Mouse (Mus musculus) hindbrain, postnatal 0 days (tissue): ENCODE measurements around the gene Dcaf8. TPM values are rescaled to one million over a fixed set of nuclear protein-coding genes. Genes with fewer than 3 reads are reported as not detected.
A peak's percentile ranks its signal among the peaks of the same experiment; 100 is the strongest.

Experiments used
- ATAC-seq: fragments of 200-750 bp; cut with Nextera tagmentation; 2 replicates; pipeline ENCODE4 v1.8.0; 2017; ENCODE audit warnings: mild to moderate bottlenecking, moderate TSS enrichment, moderate library complexity
- DNase-seq: peaks from one replicate; pipeline ENCODE4 v3.0.0-alpha.2; 2015; ENCODE audit warnings: low spot score
- H3K27ac ChIP-seq: fragments of 300-500 bp; sonication (generic); 2 replicates; pipeline ENCODE4 v1.5.1; 2014; ENCODE audit warnings: mild to moderate bottlenecking
- H3K27me3 ChIP-seq: fragments of 300-500 bp; sonication (generic); 2 replicates; pipeline ENCODE4 v1.6.1; 2014; ENCODE audit warnings: low read length, mixed read lengths; ENCODE audit not compliant: insufficient read depth
- H3K36me3 ChIP-seq: fragments of 300-500 bp; sonication (generic); 2 replicates; pipeline ENCODE4 v1.6.1; 2014; ENCODE audit warnings: low read length, mixed read lengths; ENCODE audit not compliant: insufficient read depth
- H3K4me1 ChIP-seq: fragments of 300-500 bp; sonication (generic); 2 replicates; pipeline ENCODE4 v1.6.1; 2014; ENCODE audit warnings: antibody characterized with exemption, low read length, mixed read lengths; ENCODE audit not compliant: insufficient read depth
- H3K4me2 ChIP-seq: fragments of 300-500 bp; sonication (generic); 2 replicates; pipeline ENCODE4 v1.6.1; 2014; ENCODE audit warnings: low read depth, mild to moderate bottlenecking, low read length, moderate library complexity, mixed read lengths
- H3K4me3 ChIP-seq: fragments of 300-500 bp; sonication (generic); 2 replicates; pipeline ENCODE4 v1.5.1; 2014; ENCODE audit warnings: low read length
- H3K9ac ChIP-seq: fragments of 300-500 bp; sonication (generic); replicated peaks from 2 replicates; pipeline ENCODE4 v1.6.1; 2014; ENCODE audit warnings: mild to moderate bottlenecking, low read length, moderate library complexity, mixed read lengths
- H3K9me3 ChIP-seq: fragments of 300-500 bp; sonication (generic); 2 replicates; pipeline ENCODE4 v1.6.1; 2016; ENCODE audit warnings: low read length, mixed read lengths
- CTCF ChIP-seq: IDR thresholded peaks from 2 replicates; pipeline ENCODE4 v1.5.1; 2016; ENCODE audit warnings: antibody characterized with exemption, control low read depth, low read depth
- WGBS: fragments of 180-500 bp; shearing (Covaris S2); extraction: QIAGEN DNeasy Blood & Tissue Kit; methylation state at CpG from one replicate; pipeline ENCODE4 v1.1.7; 2014; 5-methylcytosine and 5-hydroxymethylcytosine counted together
- polyA plus RNA-seq: library from polyadenylated mRNA; unstranded; fragments of >200 nt; fragmentation: Nextera tagmentation; extraction: Ambion mirVana; gene quantifications from 2 replicates; pipeline ENCODE4 v1.2.1, GENCODE M21; 2015
- total RNA-seq: library from RNA; depleted of rRNA; stranded (reverse); fragments of >200 nt; gene quantifications from 2 replicates; pipeline ENCODE4 v1.2.3, GENCODE M21; 2014

The Dcaf8 gene
- total and polyA plus RNA-seq, 2 experiments from 2014 or later = 73.0 to 73.1 TPM

DNA sequence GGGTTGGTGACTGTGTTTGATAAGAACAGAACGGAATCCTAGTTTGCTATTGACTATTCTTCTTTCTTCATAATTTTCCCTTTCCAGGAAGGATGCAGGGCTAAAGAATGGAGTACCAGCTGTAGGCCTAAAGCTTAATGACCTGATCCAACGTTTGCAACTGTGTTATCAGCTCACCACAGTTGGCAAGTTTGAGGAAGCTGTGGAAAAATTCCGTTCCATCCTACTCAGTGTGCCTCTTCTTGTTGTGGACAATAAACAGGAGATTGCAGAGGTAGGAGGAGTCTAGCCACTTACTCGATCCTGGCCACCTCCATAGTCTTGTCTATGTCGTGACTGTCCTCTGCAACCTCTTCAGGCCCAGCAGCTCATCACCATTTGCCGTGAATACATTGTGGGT lies 28.8 kb upstream of the Dcaf8 start:
- TF ChIP-seq CTCF = no peak
- Histone ChIP-seq H3K4me3 (no peak overlapping the region), H3K4me1 (no peaks in the 10 kb centered on the region), H3K36me3 (peaks cover 86% of the 10 kb centered on the region), H3K9me3 (no peaks in the 10 kb centered on the region), H3K27ac (no peak overlapping the region), H3K27me3 (no peaks in the 10 kb centered on the region), H3K4me2 (no peak overlapping the region), H3K9ac (no peak overlapping the region)
- no peak for ATAC-seq
- no peak for DNase-seq
- WGBS = 81% methylated on average over 6 of the region's 6 CpGs

DNA sequence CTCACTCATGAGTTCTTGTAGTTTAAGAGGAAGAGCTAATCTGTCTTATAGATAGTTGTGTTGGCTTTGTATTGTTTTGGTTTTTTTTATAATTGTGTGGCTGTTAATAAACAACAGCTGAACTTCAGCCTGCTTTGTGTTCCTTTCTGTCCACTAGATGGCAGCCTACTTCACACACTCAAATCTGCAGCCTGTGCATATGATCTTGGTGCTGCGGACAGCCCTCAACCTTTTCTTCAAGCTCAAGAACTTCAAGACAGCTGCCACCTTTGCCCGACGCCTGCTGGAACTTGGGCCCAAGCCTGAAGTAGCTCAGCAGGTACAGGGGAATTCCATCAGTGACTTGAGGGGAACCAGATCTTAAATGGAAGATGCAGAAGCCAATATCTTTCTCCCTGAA lies 28.2 kb upstream of the Dcaf8 start:
- Histone ChIP-seq H3K4me1 (no peaks in the 10 kb centered on the region), H3K4me3 (no peak overlapping the region), H3K27me3 (no peaks in the 10 kb centered on the region), H3K4me2 (no peak overlapping the region), H3K27ac (no peak overlapping the region), H3K9me3 (no peaks in the 10 kb centered on the region), H3K36me3 (peaks cover 80% of the 10 kb centered on the region), H3K9ac (no peak overlapping the region)
- 39% methylated on average over 3 of the region's 3 CpGs for WGBS
- peak; percentile 84 for TF ChIP-seq CTCF
- DNase-seq (peak; percentile 82), ATAC-seq (no peak; the same call in 1 of the 2 replicates)

DNA sequence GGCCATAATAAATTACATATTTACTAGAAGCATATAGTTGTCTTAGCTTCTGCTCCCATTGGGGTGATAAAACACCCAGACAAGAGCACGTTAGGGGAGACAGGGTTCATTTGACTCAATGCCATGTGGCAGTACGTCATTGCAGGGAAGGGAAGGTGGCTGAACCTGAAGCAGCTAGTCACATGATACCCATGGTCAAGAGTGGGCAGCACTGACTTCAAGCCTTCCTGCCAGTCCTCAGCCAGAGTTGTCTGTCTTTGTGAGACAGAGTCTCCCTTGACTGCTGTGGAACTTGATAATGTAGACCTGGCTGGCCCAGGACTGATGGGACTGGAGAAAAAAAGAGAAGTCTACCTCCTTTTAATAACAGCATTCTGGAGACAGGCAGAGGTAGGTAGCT lies 25.2 kb upstream of the Dcaf8 start:
- H3K4me1 ChIP-seq = peaks cover 5% of the 10 kb centered on the region
- H3K27ac ChIP-seq = no peak overlapping the region
- no peaks in the 10 kb centered on the region for H3K9me3 ChIP-seq
- no peak overlapping the region for H3K4me2 ChIP-seq
- H3K4me3 ChIP-seq = no peak overlapping the region
- peaks cover 51% of the 10 kb centered on the region for H3K36me3 ChIP-seq
- H3K27me3 ChIP-seq = no peaks in the 10 kb centered on the region
- no peak overlapping the region for H3K9ac ChIP-seq
- no peak for ATAC-seq
- no peak for TF ChIP-seq CTCF
- 81% methylated on average over 2 of the region's 2 CpGs for WGBS
- no peak for DNase-seq

DNA sequence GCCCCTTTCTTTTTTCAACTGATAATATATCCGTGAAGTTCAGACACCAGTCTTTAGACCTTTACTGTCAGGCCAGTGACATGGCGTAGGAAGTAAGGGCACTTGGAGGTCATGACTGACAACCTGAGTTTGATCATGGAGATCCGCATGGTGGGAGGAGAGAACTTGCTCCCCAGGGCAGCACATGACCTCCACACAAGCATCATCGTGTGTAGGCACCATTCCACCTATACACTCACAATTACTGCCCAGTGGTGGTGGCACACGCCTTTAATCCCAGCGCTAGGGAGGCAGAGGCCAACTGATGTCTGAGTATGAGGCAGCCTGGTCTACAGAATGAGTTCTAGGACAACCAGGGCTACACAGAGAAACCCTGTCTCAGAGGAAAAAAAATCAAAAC lies 23.3 kb upstream of the Dcaf8 start:
- H3K4me3 ChIP-seq = no peak overlapping the region
- DNase-seq (no peak), ATAC-seq (no peak)
- H3K27ac ChIP-seq = no peak overlapping the region
- H3K36me3 ChIP-seq = peaks cover 34% of the 10 kb centered on the region
- TF ChIP-seq CTCF = no peak
- no peaks in the 10 kb centered on the region for H3K27me3 ChIP-seq
- no peaks in the 10 kb centered on the region for H3K9me3 ChIP-seq
- H3K9ac ChIP-seq = no peak overlapping the region
- no peak overlapping the region for H3K4me2 ChIP-seq
- peaks cover 6% of the 10 kb centered on the region for H3K4me1 ChIP-seq
- WGBS = 84% methylated on average over 6 of the region's 6 CpGs

DNA sequence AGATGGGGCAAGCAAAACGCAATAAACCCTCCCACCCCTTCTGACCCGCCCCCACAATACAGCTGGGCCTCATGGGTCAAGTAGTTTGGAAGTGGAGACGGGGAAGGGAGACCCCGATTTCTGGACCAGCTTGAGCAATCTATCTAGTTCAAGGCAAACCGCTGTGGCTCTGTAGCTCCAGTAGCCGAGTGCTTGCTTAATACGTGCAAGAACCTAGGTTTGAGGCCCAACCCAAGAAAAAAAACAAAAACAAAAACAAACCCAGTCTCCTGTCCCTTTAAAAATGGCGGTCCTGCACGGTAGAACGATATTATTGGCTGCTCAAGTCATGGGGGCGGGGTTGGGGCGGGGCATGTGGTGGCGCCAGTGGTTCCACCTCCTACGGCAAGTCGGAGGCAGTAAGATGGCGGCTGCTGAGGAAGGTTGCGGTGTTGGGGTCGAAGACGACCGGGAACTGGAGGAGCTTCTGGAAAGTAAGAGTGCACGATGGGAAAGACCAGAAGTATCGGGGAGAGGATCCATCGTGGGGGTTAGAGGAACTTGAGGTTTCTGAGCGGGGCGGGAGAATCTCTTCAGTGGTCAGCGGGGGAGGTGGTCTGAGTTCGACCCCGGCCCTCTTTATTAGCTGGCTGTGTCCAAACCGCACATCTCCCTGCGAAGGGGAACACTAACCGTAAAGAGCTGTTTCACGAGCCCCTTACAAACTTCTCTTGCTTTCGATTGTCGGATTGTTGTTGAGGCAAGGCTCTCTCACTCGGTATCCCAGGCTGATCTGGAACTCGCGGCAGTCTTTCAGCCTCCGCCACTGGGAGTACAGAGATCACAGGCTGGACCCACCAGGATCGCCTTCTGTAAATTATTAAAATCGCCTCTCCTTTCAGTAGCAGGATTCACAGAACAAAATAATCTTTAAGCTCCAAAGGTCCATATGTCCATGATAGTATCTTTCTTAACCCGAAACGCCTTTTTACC lies 21.2 kb upstream of the Dcaf8 start, which contains the start of gene Pex19:
TSS of gene Pex19 (plus strand) at position 380 of the 972 bp plus-strand sequence.
- 2% methylated on average over 42 of the region's 42 CpGs for WGBS
- H3K27me3 ChIP-seq = no peaks in the 10 kb centered on the region
- H3K4me1 ChIP-seq = peaks cover 6% of the 10 kb centered on the region
- DNase-seq = peak; percentile 95
- peak within 1 kb of the TSS; percentile 66 for H3K27ac ChIP-seq
- H3K9me3 ChIP-seq = no peaks in the 10 kb centered on the region
- H3K36me3 ChIP-seq = peaks cover 28% of the 10 kb centered on the region
- H3K4me3 ChIP-seq = peak within 1 kb of the TSS; percentile 85
- peak; percentile 97 for ATAC-seq
- no peak for TF ChIP-seq CTCF
- H3K4me2 ChIP-seq = peak within 1 kb of the TSS; percentile 69
- H3K9ac ChIP-seq = peak within 1 kb of the TSS; percentile 80

DNA sequence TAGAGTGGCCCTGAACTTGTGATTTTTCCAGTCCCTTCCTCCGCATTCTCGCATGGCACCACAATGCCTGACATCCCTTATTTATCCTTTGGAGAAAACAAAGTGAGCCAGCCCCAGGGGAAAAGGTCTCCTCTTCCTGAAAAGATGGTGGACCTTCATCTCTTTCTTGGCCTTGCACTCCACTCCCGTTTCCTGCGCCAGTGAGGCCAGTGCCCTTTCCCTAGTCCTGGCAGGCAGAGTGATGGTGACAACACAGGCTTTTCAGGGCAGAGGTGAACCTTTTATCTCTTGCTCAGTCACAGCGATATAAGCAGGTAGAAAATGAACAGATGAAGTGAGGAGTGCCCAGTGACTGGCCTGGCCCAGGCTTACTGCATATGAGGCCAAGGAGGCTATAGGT lies 20.4 kb upstream of the Dcaf8 start:
- H3K4me1 ChIP-seq = peaks cover 6% of the 10 kb centered on the region
- H3K27me3 ChIP-seq = no peaks in the 10 kb centered on the region
- H3K4me3 ChIP-seq = peak overlapping the region; percentile 85
- DNase-seq (no peak), ATAC-seq (no peak)
- peak overlapping the region; percentile 80 for H3K9ac ChIP-seq
- H3K27ac ChIP-seq = no peak overlapping the region
- TF ChIP-seq CTCF = no peak
- 45% methylated on average over 5 of the region's 5 CpGs for WGBS
- peak overlapping the region; percentile 69 for H3K4me2 ChIP-seq
- H3K36me3 ChIP-seq = peaks cover 28% of the 10 kb centered on the region
- H3K9me3 ChIP-seq = no peaks in the 10 kb centered on the region

DNA sequence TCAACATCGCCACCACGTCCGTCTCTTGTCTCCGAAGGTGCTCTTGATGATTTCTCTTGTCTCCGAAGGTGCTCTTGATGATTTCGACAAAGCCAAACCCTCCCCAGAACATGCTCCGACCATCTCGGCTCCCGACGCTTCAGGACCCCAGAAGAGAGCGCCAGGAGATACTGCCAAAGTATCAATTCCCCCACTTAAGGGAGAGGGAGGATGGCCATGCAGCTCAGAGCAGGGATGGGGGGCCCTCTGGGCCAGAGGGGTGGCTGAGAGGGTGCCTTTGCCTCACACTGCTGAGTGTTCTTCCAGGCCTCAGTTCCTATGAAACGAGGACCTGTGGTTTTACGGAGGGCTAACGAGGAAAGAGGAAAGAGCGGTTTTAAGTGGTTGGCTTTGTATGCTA lies 19.3 kb upstream of the Dcaf8 start:
- H3K4me2 ChIP-seq = no peak overlapping the region
- no peak for DNase-seq
- H3K27me3 ChIP-seq = no peaks in the 10 kb centered on the region
- no peak for TF ChIP-seq CTCF
- H3K9ac ChIP-seq = no peak overlapping the region
- ATAC-seq = no peak
- peaks cover 6% of the 10 kb centered on the region for H3K4me1 ChIP-seq
- H3K9me3 ChIP-seq = no peaks in the 10 kb centered on the region
- WGBS = 95% methylated on average over 15 of the region's 15 CpGs
- H3K36me3 ChIP-seq = peaks cover 34% of the 10 kb centered on the region
- H3K4me3 ChIP-seq = no peak overlapping the region
- no peak overlapping the region for H3K27ac ChIP-seq
